ENCODE assay signal across 25 mouse cellular contexts in the genomic region with DNA sequence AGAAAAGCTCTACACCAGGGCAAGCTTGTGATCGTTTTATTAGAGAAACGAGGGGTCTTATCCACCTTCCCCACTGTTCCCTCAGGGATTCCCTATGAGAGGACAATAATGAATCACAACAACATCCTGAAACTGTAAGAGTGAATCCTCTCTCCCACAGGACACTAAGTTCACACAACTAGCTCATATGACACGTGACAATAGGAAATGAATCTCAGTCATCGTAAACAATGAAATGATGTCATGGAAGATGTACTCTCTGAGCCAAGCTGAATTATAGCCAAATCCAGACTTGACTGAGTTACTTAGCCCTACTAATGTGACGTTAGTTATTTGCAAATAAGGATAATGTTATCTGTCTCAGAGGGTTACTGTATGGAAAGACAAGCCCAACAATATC. TPM values are rescaled to one million over a fixed set of nuclear protein-coding genes. Genes with fewer than 3 reads are reported as not detected.
"Had no signal": no experiment of that assay in that cellular context is flagged by ENCODE, and none has a peak within 500 bp of the region (broad histone marks: within the 10 kb centered on the region; RNA-seq: fewer than 3 reads in every experiment).

No protein-coding gene starts in this region.

- H3K4me3 ChIP-seq: gastrocnemius, adult 2 months; heart, embryonic 10.5 days; heart, embryonic 12.5 days; hindbrain, embryonic 10.5 days; hindbrain, embryonic 12.5 days; intestine, embryonic 15.5 days; layer of hippocampus, adult 2 months; left cerebral cortex, adult 2 months; limb, embryonic 10.5 days; limb, embryonic 12.5 days; liver, embryonic 13.5 days had no signal

- H3K27ac ChIP-seq: gastrocnemius, adult 2 months; heart, embryonic 10.5 days; hindbrain, embryonic 10.5 days; hindbrain, embryonic 12.5 days; hindbrain, embryonic 14.5 days; intestine, embryonic 15.5 days; layer of hippocampus, adult 2 months; left cerebral cortex, adult 2 months; liver, embryonic 13.5 days had no signal

- H3K9me3 ChIP-seq: heart, embryonic 10.5 days; intestine, embryonic 15.5 days; liver, embryonic 13.5 days had no signal

- H3K4me1 ChIP-seq: heart, embryonic 10.5 days; heart, embryonic 12.5 days; hindbrain, embryonic 10.5 days; hindbrain, embryonic 12.5 days; intestine, embryonic 15.5 days; liver, embryonic 13.5 days had no signal

- H3K27me3 ChIP-seq: heart, embryonic 12.5 days; hindbrain, embryonic 12.5 days; intestine, embryonic 15.5 days; limb, embryonic 12.5 days; liver, embryonic 13.5 days had no signal

- H3K36me3 ChIP-seq: heart, embryonic 10.5 days; heart, embryonic 12.5 days; hindbrain, embryonic 10.5 days; hindbrain, embryonic 12.5 days; intestine, embryonic 15.5 days; limb, embryonic 10.5 days; limb, embryonic 12.5 days; liver, embryonic 13.5 days had no signal

- H3K4me2 ChIP-seq: heart, embryonic 12.5 days; hindbrain, embryonic 12.5 days; hindbrain, embryonic 14.5 days; intestine, embryonic 15.5 days; limb, embryonic 12.5 days; liver, embryonic 11.5 days; liver, embryonic 13.5 days had no signal

- DNase-seq: gastrocnemius, adult 2 months; gastrocnemius, postnatal 10 days; gastrocnemius, postnatal 25 days; heart, adult 18-20 months; heart, postnatal 14 days; heart, postnatal 4 days; kidney, adult 18-20 months; kidney, postnatal 14 days; liver; liver, embryonic 13.5 days had no signal

- H3K9ac ChIP-seq: heart, embryonic 12.5 days; hindbrain, embryonic 12.5 days; hindbrain, embryonic 14.5 days; intestine, embryonic 15.5 days; limb, embryonic 12.5 days; liver, embryonic 13.5 days had no signal

- ATAC-seq: forebrain, embryonic 16.5 days; hindbrain, embryonic 16.5 days; inflammation-experienced regulatory T-cells, adult 6 months; intestine, embryonic 15.5 days; intestine, postnatal 0 days had no signal

RNA-seq across cellular contexts. Expression of gene Ccn6, which starts 54.6 kb away (rescaled TPM):
- polyA plus RNA-seq: heart, embryonic 12.5 days; intestine, postnatal 0 days had no signal
